Mouse (Mus musculus) MEL (cell line): ENCODE results near the gene Dnaic1. TPM values are rescaled to one million over a fixed set of nuclear protein-coding genes. Genes with fewer than 3 reads are reported as not detected.

Experiments
- DNase-seq: peaks from one replicate; pipeline ENCODE4 v3.0.0; 2011; ENCODE audit warnings: low read depth, low spot score
- H3K27ac ChIP-seq: 2 replicates; pipeline ENCODE4 v1.5.1; 2012; ENCODE audit warnings: low read depth, mild to moderate bottlenecking, control low read depth, low read length, moderate library complexity; ENCODE audit not compliant: control insufficient read depth
- H3K27me3 ChIP-seq, 2 experiments: fragments of 150-350 bp in 1 of 2; sonication (generic) in 1 of 2; 2 replicates each; pipeline ENCODE4 v1.6.1; 2012; ENCODE audit warnings: low read length in 2 of 2, mild to moderate bottlenecking in 2 of 2, improper control_type of control experiment in 1 of 2, moderate library complexity in 1 of 2; ENCODE audit not compliant: insufficient read depth in 2 of 2, control insufficient read depth in 1 of 2
- H3K36me3 ChIP-seq, 2 experiments: 2 replicates each; pipeline ENCODE4 v1.6.1; 2012 to 2014; ENCODE audit warnings: low read length in 2 of 2, improper control_type of control experiment in 1 of 2, inconsistent platforms in 1 of 2, mild to moderate bottlenecking in 1 of 2; ENCODE audit not compliant: insufficient read depth in 2 of 2, control insufficient read depth in 1 of 2
- H3K4me1 ChIP-seq, 2 experiments: fragments of 150-350 bp in 1 of 2; sonication (generic) in 1 of 2; 2 replicates each; pipeline ENCODE4 v1.6.1; 2012; ENCODE audit warnings: low read length in 2 of 2, improper control_type of control experiment in 1 of 2, mild to moderate bottlenecking in 1 of 2; ENCODE audit not compliant: insufficient read depth in 2 of 2, control insufficient read depth in 1 of 2
- H3K4me3 ChIP-seq, 2 experiments: fragments of 150-350 bp in 1 of 2; sonication (generic) in 1 of 2; 2 replicates each; pipeline ENCODE4 v1.5.1; 2012; ENCODE audit warnings: low read depth in 2 of 2, low read length in 2 of 2, mild to moderate bottlenecking in 2 of 2, moderate library complexity in 2 of 2, control low read depth in 1 of 2, improper control_type of control experiment in 1 of 2; ENCODE audit not compliant: control insufficient read depth in 1 of 2, insufficient read depth in 1 of 2
- H3K79me2 ChIP-seq: 2 replicates; pipeline ENCODE4 v1.6.1; 2012; ENCODE audit warnings: mild to moderate bottlenecking, low read length, moderate library complexity; ENCODE audit not compliant: control insufficient read depth, poor library complexity, insufficient read depth
- H3K9ac ChIP-seq: 2 replicates; pipeline ENCODE4 v1.6.1; 2012; ENCODE audit warnings: low read depth, mild to moderate bottlenecking, control low read depth, low read length, moderate library complexity; ENCODE audit not compliant: control insufficient read depth, poor library complexity, severe bottlenecking
- H3K9me3 ChIP-seq: fragments of 150-350 bp; sonication (generic); replicated peaks from 2 replicates; pipeline ENCODE4 v1.6.1; 2012; ENCODE audit warnings: mild to moderate bottlenecking, low read length, improper control_type of control experiment, moderate library complexity; ENCODE audit not compliant: insufficient read depth
- BHLHE40 ChIP-seq: IDR thresholded peaks from 2 replicates; pipeline ENCODE4 v1.6.1; 2012; ENCODE audit warnings: low read depth, mild to moderate bottlenecking, inconsistent platforms, low read length, improper control_type of control experiment, borderline replicate concordance
- CHD1 ChIP-seq: IDR thresholded peaks from 2 replicates; pipeline ENCODE4 v1.6.1; 2012; ENCODE audit warnings: low read depth, mild to moderate bottlenecking, inconsistent platforms, low read length, improper control_type of control experiment
- CHD2 ChIP-seq: IDR thresholded peaks from 2 replicates; pipeline ENCODE4 v1.6.1; 2011; ENCODE audit warnings: low read length, improper control_type of control experiment
- E2F4 ChIP-seq: IDR thresholded peaks from 2 replicates; pipeline ENCODE4 v1.6.1; 2011; ENCODE audit warnings: low read depth, low read length, improper control_type of control experiment, borderline replicate concordance
- ELF1 ChIP-seq: IDR thresholded peaks from 2 replicates; pipeline ENCODE4 v1.6.1; 2014; ENCODE audit warnings: low read depth, mild to moderate bottlenecking, inconsistent platforms, low read length, improper control_type of control experiment, moderate library complexity
- EP300 ChIP-seq, 2 experiments: IDR thresholded peaks; 2 replicates each; pipeline ENCODE4 v1.6.1; 2011; ENCODE audit warnings: improper control_type of control experiment in 2 of 2, low read length in 2 of 2, low read depth in 1 of 2, mild to moderate bottlenecking in 1 of 2
- GABPA ChIP-seq: IDR thresholded peaks from 2 replicates; pipeline ENCODE4 v1.6.1; 2012; ENCODE audit warnings: low read depth, mild to moderate bottlenecking, inconsistent platforms, low read length, improper control_type of control experiment, moderate library complexity
- GATA1 ChIP-seq: IDR thresholded peaks from 2 replicates; pipeline ENCODE4 v1.6.1; 2011; ENCODE audit warnings: low read depth, low read length, improper control_type of control experiment
- JUND ChIP-seq: IDR thresholded peaks from 2 replicates; pipeline ENCODE4 v1.6.1; 2011; ENCODE audit warnings: low read depth, mild to moderate bottlenecking, improper control_type of control experiment, low read length
- MAX ChIP-seq: IDR thresholded peaks from 2 replicates; pipeline ENCODE4 v1.6.1; 2011; ENCODE audit warnings: low read length, improper control_type of control experiment
- MEF2A ChIP-seq: IDR thresholded peaks from 2 replicates; pipeline ENCODE4 v1.6.1; 2014; ENCODE audit warnings: low read depth, mild to moderate bottlenecking, inconsistent platforms, low read length, improper control_type of control experiment; ENCODE audit not compliant: poor library complexity, insufficient replicate concordance, severe bottlenecking; ENCODE audit errors: extremely low read depth
- MXI1 ChIP-seq: IDR thresholded peaks from 2 replicates; pipeline ENCODE4 v1.6.1; 2011; ENCODE audit warnings: mild to moderate bottlenecking, low read depth, low read length, improper control_type of control experiment
- MYB ChIP-seq: IDR thresholded peaks from 2 replicates; pipeline ENCODE4 v1.6.1; 2011; ENCODE audit warnings: mild to moderate bottlenecking, low read depth, low read length, improper control_type of control experiment
- MYC ChIP-seq: IDR thresholded peaks from 2 replicates; pipeline ENCODE4 v1.6.1; 2011; ENCODE audit warnings: low read depth, mild to moderate bottlenecking, low read length, improper control_type of control experiment, moderate library complexity
- POLR2A ChIP-seq, 2 experiments: IDR thresholded peaks; 2 replicates each; pipeline ENCODE4 v1.6.1; 2011 to 2012; ENCODE audit warnings: low read length in 2 of 2, mild to moderate bottlenecking in 2 of 2, control low read depth in 1 of 2, improper control_type of control experiment in 1 of 2, low read depth in 1 of 2, moderate library complexity in 1 of 2; ENCODE audit not compliant: control insufficient read depth in 1 of 2, insufficient read depth in 1 of 2, poor library complexity in 1 of 2
- POLR2AphosphoS5 ChIP-seq: IDR thresholded peaks from 2 replicates; pipeline ENCODE4 v1.6.1; 2012; ENCODE audit warnings: low read depth, borderline replicate concordance, mild to moderate bottlenecking, inconsistent platforms, low read length, moderate library complexity, mixed read lengths
- RAD21 ChIP-seq: IDR thresholded peaks from 2 replicates; pipeline ENCODE4 v1.6.1; 2011; ENCODE audit warnings: mild to moderate bottlenecking, low read depth, low read length, improper control_type of control experiment
- SIN3A ChIP-seq: IDR thresholded peaks from 2 replicates; pipeline ENCODE4 v1.6.1; 2012; ENCODE audit warnings: low read length, improper control_type of control experiment, inconsistent platforms
- SMC3 ChIP-seq: IDR thresholded peaks from 2 replicates; pipeline ENCODE4 v1.6.1; 2011; ENCODE audit warnings: low read depth, low read length, improper control_type of control experiment
- TAL1 ChIP-seq: IDR thresholded peaks from 2 replicates; pipeline ENCODE4 v1.6.1; 2012; ENCODE audit warnings: mild to moderate bottlenecking, inconsistent platforms, low read length, moderate library complexity, mixed read lengths
- TCF12 ChIP-seq: IDR thresholded peaks from 2 replicates; pipeline ENCODE4 v1.6.1; 2014; ENCODE audit warnings: low read depth, mild to moderate bottlenecking, inconsistent platforms, low read length, improper control_type of control experiment, moderate library complexity
- UBTF ChIP-seq: IDR thresholded peaks from 2 replicates; pipeline ENCODE4 v1.6.1; 2012; ENCODE audit warnings: low read depth, mild to moderate bottlenecking, inconsistent platforms, low read length, improper control_type of control experiment, moderate library complexity, borderline replicate concordance; ENCODE audit not compliant: insufficient read depth
- USF1 ChIP-seq: IDR thresholded peaks from 2 replicates; pipeline ENCODE4 v1.6.1; 2014; ENCODE audit warnings: low read depth, mild to moderate bottlenecking, inconsistent platforms, low read length, improper control_type of control experiment, moderate library complexity
- USF2 ChIP-seq, 2 experiments: IDR thresholded peaks; 2 replicates each; pipeline ENCODE4 v1.6.1; 2011 to 2012; ENCODE audit warnings: improper control_type of control experiment in 2 of 2, low read length in 2 of 2, borderline replicate concordance in 1 of 2, inconsistent platforms in 1 of 2, low read depth in 1 of 2, mild to moderate bottlenecking in 1 of 2; ENCODE audit not compliant: insufficient read depth in 1 of 2
- ZC3H11A ChIP-seq: IDR thresholded peaks from 2 replicates; pipeline ENCODE4 v1.6.1; 2012; ENCODE audit warnings: low read depth, mild to moderate bottlenecking, inconsistent platforms, low read length, improper control_type of control experiment
- ZMIZ1 ChIP-seq: IDR thresholded peaks from 2 replicates; pipeline ENCODE4 v1.6.1; 2012; ENCODE audit warnings: low read depth, mild to moderate bottlenecking, inconsistent platforms, low read length, improper control_type of control experiment, moderate library complexity
- ZNF384 ChIP-seq: IDR thresholded peaks from 2 replicates; pipeline ENCODE4 v1.6.1; 2012; ENCODE audit warnings: low read depth, mild to moderate bottlenecking, inconsistent platforms, low read length, improper control_type of control experiment
- polyA plus RNA-seq, 2 experiments: library from polyadenylated mRNA; stranded (reverse) in 1 of 2; unstranded in 1 of 2; fragments of >175 nt in 1 of 2; fragments of >200 nt in 1 of 2; gene quantifications; 2 replicates each; pipeline versions ENCODE4 v1.2.1 to v1.2.4; 2012; ENCODE audit warnings: low replicate concordance in 2 of 2, low read depth in 1 of 2; ENCODE audit not compliant: insufficient read length in 2 of 2, insufficient read depth in 1 of 2, missing spikeins in 1 of 2
- total RNA-seq: library from RNA; depleted of rRNA; stranded (reverse); fragments of 300-350 nt; gene quantifications from 2 replicates; pipeline ENCODE4 v1.2.3, GENCODE M21; 2012

Gene Dnaic1
- total and polyA plus RNA-seq, 3 experiments: not detected

GRCm38 (mm10) chr4:41631390-41631789 lies 61.8 kb downstream of the Dnaic1 start:
- no peak for DNase-seq
- Histone ChIP-seq H3K4me1 (no peaks in the 10 kb centered on the region), H3K9ac (no peak overlapping the region), H3K36me3 (no peaks in the 10 kb centered on the region), H3K27me3 (peaks cover 14 to 27% of the 10 kb centered on the region in 2 experiments), H3K9me3 (no peaks in the 10 kb centered on the region), H3K4me3 (no peak overlapping the region), H3K27ac (no peak overlapping the region), H3K79me2 (no peaks in the 10 kb centered on the region)
- no peak for TF ChIP-seq ZNF384
- TF ChIP-seq JUND: no peak
- no peak for TF ChIP-seq ZC3H11A
- TF ChIP-seq MXI1: no peak
- no peak for TF ChIP-seq POLR2A (IDR thresholded peaks at IDR 0.05; ENCODE audit: control insufficient read depth in 1 of 2, insufficient read depth in 1 of 2, low read depth in 1 of 2, low read length in 2 of 2, poor library complexity in 1 of 2)
- no peak for TF ChIP-seq CHD1
- TF ChIP-seq CHD2: no peak
- TF ChIP-seq ZMIZ1: no peak
- TF ChIP-seq USF1: no peak
- TF ChIP-seq E2F4: no peak
- no peak for TF ChIP-seq SIN3A
- no peak for TF ChIP-seq USF2 (IDR thresholded peaks at IDR 0.05; ENCODE audit: borderline replicate concordance in 1 of 2, insufficient read depth in 1 of 2, low read depth in 1 of 2, low read length in 2 of 2)
- no peak for TF ChIP-seq GATA1
- no peak for TF ChIP-seq POLR2AphosphoS5
- no peak for TF ChIP-seq RAD21
- TF ChIP-seq TCF12: no peak
- TF ChIP-seq BHLHE40: no peak

- TF ChIP-seq TCF12: no peak
- no peak for TF ChIP-seq ELF1
- no peak for TF ChIP-seq RAD21
- TF ChIP-seq TAL1: no peak
- no peak for TF ChIP-seq ZC3H11A
- no peak for TF ChIP-seq MXI1
- no peak for TF ChIP-seq MAX
- TF ChIP-seq JUND: no peak
- TF ChIP-seq BHLHE40: no peak
- no peak for TF ChIP-seq MYB
- TF ChIP-seq GABPA: no peak
- no peak for TF ChIP-seq CHD1
- TF ChIP-seq POLR2AphosphoS5: no peak
- TF ChIP-seq UBTF: no peak
- TF ChIP-seq SMC3: no peak
- TF ChIP-seq CHD2: no peak
- TF ChIP-seq EP300 (IDR thresholded peaks at IDR 0.05; ENCODE audit: low read depth in 1 of 2, low read length in 2 of 2): no peak
- no peak for TF ChIP-seq MEF2A
- TF ChIP-seq MYC: no peak
- no peaks in the 10 kb centered on the region for H3K4me1 ChIP-seq
- peaks cover 14 to 28% of the 10 kb centered on the region in 2 experiments for H3K27me3 ChIP-seq
- no peaks in the 10 kb centered on the region for H3K36me3 ChIP-seq
- H3K9me3 ChIP-seq: no peaks in the 10 kb centered on the region
- no peak overlapping the region for H3K27ac ChIP-seq
- no peak overlapping the region for H3K9ac ChIP-seq
- H3K79me2 ChIP-seq: no peaks in the 10 kb centered on the region
- DNase-seq: no peak
- H3K4me3 ChIP-seq: no peak overlapping the region
Observed at GRCm38 (mm10) chr4:41633001-41633400, 63.4 kb downstream of the Dnaic1 start.
